Mouse (Mus musculus) forebrain, embryonic 14.5 days (tissue): ENCODE results near the gene Pgghg. TPM values are rescaled to one million over a fixed set of nuclear protein-coding genes. Genes with fewer than 3 reads are reported as not detected.

Experiments used
- ATAC-seq: fragments of 200-750 bp; cut with Nextera tagmentation; 2 replicates; pipeline ENCODE4 v1.8.0; 2017; ENCODE audit warnings: mild to moderate bottlenecking, moderate library complexity
- DNase-seq: peaks from one replicate; pipeline ENCODE4 v3.0.0-alpha.2; 2015; ENCODE audit warnings: low spot score
- H3K27ac ChIP-seq: fragments of 300-500 bp; sonication (generic); 2 replicates; pipeline ENCODE4 v1.5.1; 2014; ENCODE audit warnings: low read depth, mild to moderate bottlenecking, control low read depth, low read length, moderate library complexity
- H3K27me3 ChIP-seq: fragments of 300-500 bp; sonication (generic); replicated peaks from 2 replicates; pipeline ENCODE4 v1.6.1; 2014; ENCODE audit warnings: low read length, control low read depth, mixed read lengths; ENCODE audit not compliant: control insufficient read depth, insufficient read depth
- H3K36me3 ChIP-seq: fragments of 300-500 bp; sonication (generic); 2 replicates; pipeline ENCODE4 v1.6.1; 2014; ENCODE audit warnings: low read length, control low read depth; ENCODE audit not compliant: control insufficient read depth, insufficient read depth
- H3K4me1 ChIP-seq: fragments of 300-500 bp; sonication (generic); 2 replicates; pipeline ENCODE4 v1.6.1; 2014; ENCODE audit warnings: antibody characterized with exemption, low read length, control low read depth; ENCODE audit not compliant: control insufficient read depth, insufficient read depth
- H3K4me2 ChIP-seq: fragments of 300-500 bp; sonication (generic); 2 replicates; pipeline ENCODE4 v1.6.1; 2014; ENCODE audit warnings: mild to moderate bottlenecking, control low read depth, low read length
- H3K4me3 ChIP-seq: fragments of 300-500 bp; sonication (generic); 2 replicates; pipeline ENCODE4 v1.5.1; 2014; ENCODE audit warnings: low read depth, low read length, control low read depth
- H3K9ac ChIP-seq: fragments of 300-500 bp; sonication (generic); 2 replicates; pipeline ENCODE4 v1.6.1; 2014; ENCODE audit warnings: mild to moderate bottlenecking, low read length, control low read depth, moderate library complexity
- H3K9me3 ChIP-seq: fragments of 300-500 bp; sonication (generic); replicated peaks from 2 replicates; pipeline ENCODE4 v1.6.1; 2016; ENCODE audit warnings: low read length, control low read depth, mixed read lengths; ENCODE audit not compliant: control insufficient read depth
- WGBS: fragments of 180-500 bp; shearing (Covaris S2); extraction: QIAGEN DNeasy Blood & Tissue Kit; methylation state at CpG from one replicate; pipeline ENCODE4 v1.1.7; 2014; 5-methylcytosine and 5-hydroxymethylcytosine counted together
- polyA plus RNA-seq: library from polyadenylated mRNA; unstranded; fragments of >200 nt; fragmentation: Nextera tagmentation; extraction: Ambion mirVana; gene quantifications from 2 replicates; pipeline ENCODE4 v1.2.1, GENCODE M21; 2014

The Pgghg gene
- polyA plus RNA-seq, 1 experiment from 2014 or later = 8.8 TPM

GRCm38 (mm10) chr7:140987182-140988138 lies 46.3 kb downstream of the Pgghg start:
- no peaks in the 10 kb centered on the region for H3K36me3 ChIP-seq
- ATAC-seq (no peak), DNase-seq (no peak)
- H3K4me1 ChIP-seq = no peaks in the 10 kb centered on the region
- no peaks in the 10 kb centered on the region for H3K9me3 ChIP-seq
- H3K27ac ChIP-seq = no peak overlapping the region
- H3K27me3 ChIP-seq = no peaks in the 10 kb centered on the region
- H3K9ac ChIP-seq = no peak overlapping the region
- no peak overlapping the region for H3K4me2 ChIP-seq
- 88% methylated on average over 17 of the region's 17 CpGs for WGBS
- H3K4me3 ChIP-seq = no peak overlapping the region

DNA sequence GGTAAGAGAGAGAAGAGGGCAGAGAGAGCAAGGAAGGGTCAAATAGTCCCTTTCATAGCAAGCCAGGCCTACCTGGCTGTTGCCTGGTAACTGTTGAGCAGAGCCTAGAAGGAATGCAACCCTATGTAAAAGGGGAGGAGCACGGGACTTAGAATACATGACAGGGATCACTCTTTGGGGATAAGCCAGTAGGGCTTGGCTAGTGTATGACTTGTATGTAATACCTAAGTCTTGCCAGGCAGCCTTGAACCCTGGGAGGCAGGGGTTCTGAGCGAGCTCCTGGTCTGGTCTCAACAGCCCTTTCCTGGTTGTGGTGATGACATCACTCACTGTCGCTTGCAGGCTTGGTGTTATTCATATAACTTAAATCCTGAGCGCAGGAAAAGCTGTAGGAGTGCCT lies 47.8 kb downstream of the Pgghg start:
- 80% methylated on average over 4 of the region's 4 CpGs for WGBS
- Histone ChIP-seq H3K9ac (no peak overlapping the region), H3K4me2 (no peak overlapping the region), H3K36me3 (no peaks in the 10 kb centered on the region), H3K27me3 (no peaks in the 10 kb centered on the region), H3K4me1 (no peaks in the 10 kb centered on the region), H3K27ac (no peak overlapping the region), H3K9me3 (no peaks in the 10 kb centered on the region), H3K4me3 (no peak overlapping the region)
- DNase-seq (no peak), ATAC-seq (no peak)

DNA sequence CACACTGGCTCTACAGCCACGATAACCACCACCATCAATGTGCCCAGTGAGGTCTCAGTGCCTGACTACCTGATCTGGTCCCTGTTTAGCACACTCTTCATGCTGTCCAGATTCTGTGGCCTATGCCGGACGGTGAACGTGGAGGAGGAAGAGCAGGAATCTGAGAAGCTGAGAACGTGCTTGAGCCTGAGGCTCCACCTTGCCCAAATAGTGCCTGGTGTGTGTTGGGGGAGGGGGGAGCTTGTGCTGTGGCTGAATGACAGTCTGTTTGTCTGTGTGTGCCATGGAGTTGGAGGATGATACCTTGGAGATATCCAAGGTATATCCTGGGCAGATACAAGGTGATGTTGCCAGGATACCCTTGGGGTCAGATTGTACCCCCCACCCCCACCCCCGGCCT lies 49.0 kb downstream of the Pgghg start:
- no peaks in the 10 kb centered on the region for H3K36me3 ChIP-seq
- DNase-seq (no peak), ATAC-seq (no peak)
- H3K4me2 ChIP-seq = no peak overlapping the region
- no peaks in the 10 kb centered on the region for H3K9me3 ChIP-seq
- no peaks in the 10 kb centered on the region for H3K27me3 ChIP-seq
- 80% methylated on average over 6 of the region's 6 CpGs for WGBS
- no peak overlapping the region for H3K9ac ChIP-seq
- no peak overlapping the region for H3K4me3 ChIP-seq
- no peaks in the 10 kb centered on the region for H3K4me1 ChIP-seq
- H3K27ac ChIP-seq = no peak overlapping the region

- no peaks in the 10 kb centered on the region for H3K9me3 ChIP-seq
- no peak overlapping the region for H3K4me2 ChIP-seq
- H3K9ac ChIP-seq = no peak overlapping the region
- ATAC-seq = no peak
- H3K4me1 ChIP-seq = no peaks in the 10 kb centered on the region
- H3K27me3 ChIP-seq = no peaks in the 10 kb centered on the region
- no peak overlapping the region for H3K4me3 ChIP-seq
- DNase-seq = no peak
- no peaks in the 10 kb centered on the region for H3K36me3 ChIP-seq
- no peak overlapping the region for H3K27ac ChIP-seq
- 77% methylated on average over 5 of the region's 5 CpGs for WGBS
Observed at GRCm38 (mm10) chr7:140990622-140991021, 49.4 kb downstream of the Pgghg start.

DNA sequence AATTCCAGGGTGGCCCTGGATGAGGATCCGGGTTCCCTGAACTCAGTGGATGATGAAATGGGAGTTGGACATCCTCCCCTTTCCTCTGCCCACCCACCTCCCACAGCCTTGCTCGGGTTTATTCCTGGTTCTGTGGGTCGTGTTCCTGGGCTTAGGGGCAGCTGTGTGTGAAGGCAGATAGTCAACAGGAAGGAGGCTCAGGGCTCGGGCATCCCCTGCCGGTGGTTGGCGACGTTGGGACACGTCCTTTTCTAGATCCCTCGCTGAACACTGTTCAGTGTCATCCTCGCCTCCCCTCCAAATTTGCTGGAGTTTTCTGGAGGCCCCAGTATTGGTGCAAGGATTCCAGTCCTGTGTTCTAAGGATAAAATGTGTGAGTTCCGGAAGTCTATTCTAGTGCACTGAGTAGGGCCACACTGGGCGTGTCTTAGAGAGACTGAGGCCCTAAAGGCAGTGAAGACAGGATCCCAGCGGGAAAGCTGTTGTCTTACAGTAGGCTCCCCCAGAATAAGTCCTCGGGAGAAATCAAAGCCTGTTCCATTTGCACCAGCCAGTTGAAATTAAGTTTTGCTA lies 50.0 kb downstream of the Pgghg start:
- no peak for DNase-seq
- Histone ChIP-seq H3K9me3 (no peaks in the 10 kb centered on the region), H3K4me2 (no peak overlapping the region), H3K4me1 (no peaks in the 10 kb centered on the region), H3K27ac (no peak overlapping the region), H3K4me3 (no peak overlapping the region), H3K9ac (no peak overlapping the region), H3K27me3 (no peaks in the 10 kb centered on the region), H3K36me3 (no peaks in the 10 kb centered on the region)
- 89% methylated on average over 14 of the region's 14 CpGs for WGBS
- no peak for ATAC-seq

Other genes starting within 250 kb of the Pgghg start
- not detected in 2 replicates for gene Olfr541, start 244.1 kb upstream of the Pgghg start, polyA plus RNA-seq
- not detected in 2 replicates for gene Cyp2e1, start 177.7 kb upstream of the Pgghg start, polyA plus RNA-seq
- gene Syce1, start 153.5 kb upstream of the Pgghg start, polyA plus RNA-seq = 0.23 and 0.45 TPM in 2 replicates
- 12.3 and 13.6 TPM in 2 replicates for gene Zfp941, start 119.2 kb upstream of the Pgghg start, polyA plus RNA-seq
- 0.41 TPM in 1 of 2 replicates, not detected in the other for gene Urah, start 106.4 kb upstream of the Pgghg start, polyA plus RNA-seq
- not detected in 2 replicates for gene Scgb1c1, start 95.8 kb upstream of the Pgghg start, polyA plus RNA-seq
- gene Odf3, start 93.6 kb upstream of the Pgghg start, polyA plus RNA-seq = not detected in 2 replicates
- not detected in 2 replicates for gene Gm45785, start 85.1 kb upstream of the Pgghg start, polyA plus RNA-seq
- 95.0 and 96.9 TPM in 2 replicates for gene Ric8a, start 84.4 kb upstream of the Pgghg start, polyA plus RNA-seq
- gene Bet1l, start 83.8 kb upstream of the Pgghg start, polyA plus RNA-seq = 47.2 and 53.3 TPM in 2 replicates
- gene Psmd13, start 59.4 kb upstream of the Pgghg start, polyA plus RNA-seq = 262 and 286 TPM in 2 replicates
- 28.2 and 29.5 TPM in 2 replicates for gene Sirt3, start 59.1 kb upstream of the Pgghg start, polyA plus RNA-seq
- not detected in 2 replicates for gene Cox8b, start 40.9 kb upstream of the Pgghg start, polyA plus RNA-seq
- gene Nlrp6, start 20.5 kb upstream of the Pgghg start, polyA plus RNA-seq = 0.37 and 0.73 TPM in 2 replicates
- not detected in 2 replicates for gene Ifitm5, start 8.9 kb downstream of the Pgghg start, polyA plus RNA-seq
- not detected in 2 replicates for gene Gm45717, start 14.5 kb downstream of the Pgghg start, polyA plus RNA-seq
- 163 and 235 TPM in 2 replicates for gene Ifitm2, start 14.6 kb downstream of the Pgghg start, polyA plus RNA-seq
- gene Ifitm1, start 25.8 kb downstream of the Pgghg start, polyA plus RNA-seq = 11.0 and 12.2 TPM in 2 replicates
- gene Ifitm3, start 69.4 kb downstream of the Pgghg start, polyA plus RNA-seq = 24.7 and 29.7 TPM in 2 replicates
- 0.27 and 0.37 TPM in 2 replicates for gene Ifitm6, start 76.5 kb downstream of the Pgghg start, polyA plus RNA-seq
- gene Gm17387, start 87.7 kb downstream of the Pgghg start, polyA plus RNA-seq = not detected in 2 replicates
- 29.1 and 29.5 TPM in 2 replicates for gene B4galnt4, start 119.7 kb downstream of the Pgghg start, polyA plus RNA-seq
- gene Pkp3, start 136.8 kb downstream of the Pgghg start, polyA plus RNA-seq = not detected in 2 replicates
- gene Sigirr, start 159.2 kb downstream of the Pgghg start, polyA plus RNA-seq = 2.4 and 2.5 TPM in 2 replicates
- gene Ano9, start 176.4 kb downstream of the Pgghg start, polyA plus RNA-seq = 0.10 TPM in 1 of 2 replicates, not detected in the other
- gene Ptdss2, start 181.0 kb downstream of the Pgghg start, polyA plus RNA-seq = 81.2 and 82.1 TPM in 2 replicates
- 54.7 and 56.7 TPM in 2 replicates for gene Rnh1, start 231.5 kb downstream of the Pgghg start, polyA plus RNA-seq